Mouse (Mus musculus): ENCODE measurements at regions not wholly inside any gene's neighbourhood (a gene's known extent, or its start where the extent isn't known, plus 50 kb on each side); places are given as distances from the start of the nearest gene placed in this dataset.
"Not testable (repeated sequence)": the region's sequence is repeated elsewhere in the genome, so short reads cannot be mapped to it uniquely, and the experiment has no call there.

DNA sequence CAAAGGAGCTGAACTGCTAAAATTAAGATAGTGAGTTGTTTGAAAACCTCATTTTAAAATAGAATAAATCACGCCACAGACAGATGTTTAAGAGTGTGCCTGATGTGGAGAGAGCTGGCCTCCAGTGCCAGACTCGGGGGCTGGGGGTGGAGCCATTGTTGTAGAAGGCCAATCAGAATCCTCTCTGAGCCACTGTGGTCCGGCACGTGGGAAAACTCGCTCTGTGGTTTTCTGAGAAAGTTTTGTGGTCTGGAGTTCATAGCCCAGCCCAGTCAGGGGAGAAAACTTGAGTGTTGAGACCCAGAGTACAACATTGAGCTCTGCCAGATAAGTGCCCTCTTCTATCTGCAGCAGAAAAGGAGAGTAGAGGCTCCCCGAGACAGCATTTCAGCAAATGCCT is 463.7 kb upstream of the Sall1 start:
- Histone ChIP-seq H3K27ac (peak overlapping the region; percentile 30; the same call in 1 of the 2 replicates), H3K4me2 (peak overlapping the region; percentile 17; the same call in 1 of the 2 replicates), H3K4me3 (no peak overlapping the region), H3K9me3 (no peaks in the 10 kb centered on the region), H3K36me3 (no peaks in the 10 kb centered on the region), H3K27me3 (no peaks in the 10 kb centered on the region), H3K9ac (no peak overlapping the region), H3K4me1 (peaks cover 12% of the 10 kb centered on the region; the same call in 1 of the 2 replicates)
- 33% methylated on average over 6 of the region's 6 CpGs for WGBS
- ATAC-seq (ENCODE audit: insufficient number of reproducible peaks, insufficient read depth, low FRiP score, low TSS enrichment, low read depth), result 0 out of 2 replicates have a peak, but pooled peaks have one; percentile 64

DNA sequence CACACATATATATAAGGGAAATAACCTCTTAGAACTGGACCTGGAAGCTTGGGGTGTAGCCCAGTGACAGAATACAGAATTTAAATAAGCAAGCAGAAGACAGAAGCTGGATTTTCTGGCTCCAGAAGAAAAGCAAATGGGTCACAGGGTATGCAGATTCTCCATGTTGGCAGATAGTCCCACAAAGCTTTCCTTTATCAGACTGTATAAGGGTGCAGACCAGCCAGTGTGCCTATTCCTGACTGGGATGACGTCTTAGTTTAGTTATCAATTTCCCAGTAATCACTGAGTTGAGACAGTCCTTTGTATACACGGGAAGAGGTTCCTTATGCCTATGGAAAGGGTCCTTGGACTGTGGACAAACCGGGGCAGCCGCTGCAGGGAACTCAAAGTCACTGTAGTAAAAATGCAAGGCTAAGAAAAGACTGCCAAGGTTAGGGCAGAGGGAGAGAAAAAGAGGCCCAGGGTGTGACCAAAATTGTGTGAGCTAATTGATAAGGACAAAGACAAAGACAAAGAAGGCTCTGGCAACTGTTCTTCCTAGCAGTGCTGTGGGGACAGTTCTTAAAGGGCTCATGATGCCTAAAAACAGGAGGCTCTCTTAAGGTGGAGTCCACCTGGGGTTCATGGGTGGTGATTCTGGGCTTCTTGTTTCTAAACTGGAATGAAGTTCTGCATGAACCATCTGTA is 459.7 kb upstream of the Sall1 start:
- 70% methylated on average over 4 of the region's 4 CpGs for WGBS
- no peak overlapping the region for H3K9ac ChIP-seq
- H3K27me3 ChIP-seq, result peaks cover 16% of the 10 kb centered on the region

DNA sequence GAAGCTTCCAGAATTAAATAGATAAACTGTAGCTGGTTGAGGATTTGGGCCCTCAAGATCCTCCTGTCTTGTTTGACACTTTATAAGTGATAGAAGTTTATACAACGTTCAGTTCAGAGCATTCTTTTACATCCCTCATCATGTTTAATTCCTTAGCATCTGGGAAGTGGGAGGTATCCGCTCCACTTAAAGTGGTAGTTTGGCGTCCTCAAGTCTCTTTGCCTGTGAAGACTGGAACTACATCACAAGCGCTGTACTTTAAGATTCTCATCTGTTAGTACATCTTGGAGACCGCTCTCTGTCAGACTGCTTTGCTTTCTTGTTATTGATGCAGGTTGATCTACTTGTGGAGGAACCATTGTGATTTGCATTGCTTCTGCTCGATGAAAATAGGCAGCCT is 459.1 kb upstream of the Sall1 start:
- Histone ChIP-seq H3K9ac (no peak overlapping the region), H3K4me3 (no peak overlapping the region), H3K4me1 (peaks cover 14% of the 10 kb centered on the region), H3K4me2 (no peak overlapping the region), H3K27me3 (peaks cover 16% of the 10 kb centered on the region), H3K9me3 (no peaks in the 10 kb centered on the region), H3K27ac (no peak overlapping the region), H3K36me3 (no peaks in the 10 kb centered on the region)
- WGBS, result 90% methylated on average over 6 of the region's 6 CpGs
- no peak for ATAC-seq (ENCODE audit: insufficient number of reproducible peaks, insufficient read depth, low FRiP score, low TSS enrichment, low read depth)

More for the DNA sequence above, 459.7 kb upstream of the Sall1 start:
- no peak for ATAC-seq (ENCODE audit: insufficient number of reproducible peaks, insufficient read depth, low FRiP score, low TSS enrichment, low read depth)
- Histone ChIP-seq H3K9me3 (no peaks in the 10 kb centered on the region), H3K4me3 (no peak overlapping the region), H3K36me3 (no peaks in the 10 kb centered on the region), H3K4me1 (peaks cover 12% of the 10 kb centered on the region; the same call in 1 of the 2 replicates), H3K4me2 (no peak overlapping the region), H3K27ac (no peak overlapping the region)

DNA sequence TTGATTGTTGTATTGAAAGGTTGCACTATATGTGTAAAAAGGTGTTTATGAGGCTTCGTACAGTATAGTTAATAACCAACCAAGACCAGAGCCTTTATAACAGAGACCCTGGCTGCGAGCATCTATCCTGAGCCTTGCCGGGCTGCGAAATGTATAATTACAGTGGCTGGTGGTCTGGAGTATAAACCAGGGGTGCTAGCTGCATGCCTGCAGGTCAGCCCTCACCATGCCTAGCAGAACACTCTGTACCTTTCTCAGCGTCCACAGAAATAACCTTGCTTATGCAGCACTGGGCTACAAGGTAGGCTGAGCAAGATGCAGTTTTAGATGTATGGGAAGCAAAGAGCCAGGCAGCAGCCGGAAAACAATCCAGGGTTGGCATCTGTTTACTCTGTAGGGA is 457.8 kb upstream of the Sall1 start:
- WGBS, result 84% methylated on average over 6 of the region's 6 CpGs
- H3K9ac ChIP-seq, result no peak overlapping the region
- H3K9me3 ChIP-seq, result no peaks in the 10 kb centered on the region
- no peak for ATAC-seq (ENCODE audit: insufficient number of reproducible peaks, insufficient read depth, low FRiP score, low TSS enrichment, low read depth)
- no peak overlapping the region for H3K4me2 ChIP-seq
- H3K27me3 ChIP-seq, result peaks cover 16% of the 10 kb centered on the region
- H3K36me3 ChIP-seq, result no peaks in the 10 kb centered on the region
- no peak overlapping the region for H3K27ac ChIP-seq
- no peak overlapping the region for H3K4me3 ChIP-seq
- H3K4me1 ChIP-seq, result peaks cover 7% of the 10 kb centered on the region; the same call in 1 of the 2 replicates

DNA sequence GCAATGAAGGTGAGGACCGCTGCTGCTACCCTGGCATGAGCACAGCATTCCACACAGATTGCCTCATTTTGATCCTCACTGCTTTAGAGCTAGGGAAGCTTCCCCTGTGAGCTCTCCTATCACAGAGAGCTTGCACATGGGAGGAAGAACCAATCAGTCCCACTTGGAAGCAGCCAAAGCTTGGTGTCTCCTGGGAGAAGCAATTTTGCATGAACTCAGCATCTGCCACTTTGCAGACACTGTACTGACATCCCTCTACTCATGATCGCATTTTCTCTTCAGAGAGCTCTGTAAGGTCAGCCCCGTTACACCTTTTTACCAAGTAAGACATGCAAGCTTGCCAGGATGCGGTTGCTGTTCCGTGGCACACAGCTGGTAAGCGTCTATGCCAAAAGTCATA is 455.9 kb upstream of the Sall1 start:
- H3K4me1 ChIP-seq, result peaks cover 7% of the 10 kb centered on the region; the same call in 1 of the 2 replicates
- peaks cover 16% of the 10 kb centered on the region for H3K27me3 ChIP-seq
- no peak overlapping the region for H3K4me3 ChIP-seq
- H3K9ac ChIP-seq, result no peak overlapping the region
- no peaks in the 10 kb centered on the region for H3K36me3 ChIP-seq
- H3K27ac ChIP-seq, result no peak overlapping the region
- H3K4me2 ChIP-seq, result no peak overlapping the region
- WGBS, result 68% methylated on average over 6 of the region's 6 CpGs
- H3K9me3 ChIP-seq, result no peaks in the 10 kb centered on the region
- no peak for ATAC-seq (ENCODE audit: insufficient number of reproducible peaks, insufficient read depth, low FRiP score, low TSS enrichment, low read depth)

DNA sequence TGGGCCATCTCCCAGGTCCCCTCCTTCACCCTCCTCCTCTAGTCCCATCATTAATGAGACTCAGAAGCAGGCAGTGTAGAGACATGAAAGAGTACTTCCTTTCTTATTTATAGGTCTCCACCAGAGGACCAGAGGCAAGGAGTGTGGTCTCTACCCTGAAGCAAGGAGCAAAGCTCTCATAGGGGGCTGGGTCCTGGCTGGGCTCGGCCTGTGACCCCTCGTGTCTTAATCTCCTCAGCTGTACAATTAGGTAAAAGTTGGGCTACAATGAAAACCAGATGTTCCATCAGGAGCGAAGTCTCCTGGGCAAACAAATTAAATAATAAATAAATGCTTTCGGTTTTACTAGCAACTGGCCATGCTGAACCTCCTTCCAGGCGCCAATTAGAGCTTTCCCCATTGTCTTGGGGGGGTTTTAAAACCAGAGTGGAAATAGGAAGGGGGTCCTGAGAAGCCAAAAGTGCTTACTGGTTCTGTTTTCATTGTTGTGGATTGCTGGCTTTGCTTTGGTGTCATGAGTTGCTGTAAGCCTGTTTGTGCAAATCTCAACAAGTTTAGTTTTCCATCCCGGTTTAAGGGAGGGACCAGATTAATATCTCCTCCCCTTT is 454.2 kb upstream of the Sall1 start:
- H3K9ac ChIP-seq, result no peak overlapping the region
- no peaks in the 10 kb centered on the region for H3K36me3 ChIP-seq
- H3K9me3 ChIP-seq, result no peaks in the 10 kb centered on the region
- H3K27ac ChIP-seq, result no peak overlapping the region
- H3K4me3 ChIP-seq, result no peak overlapping the region
- no peak for ATAC-seq (ENCODE audit: insufficient number of reproducible peaks, insufficient read depth, low FRiP score, low TSS enrichment, low read depth)
- no peak overlapping the region for H3K4me2 ChIP-seq
- WGBS, result 22% methylated on average over 6 of the region's 6 CpGs
- H3K4me1 ChIP-seq, result peaks cover 7% of the 10 kb centered on the region; the same call in 1 of the 2 replicates
- H3K27me3 ChIP-seq, result peaks cover 16% of the 10 kb centered on the region

DNA sequence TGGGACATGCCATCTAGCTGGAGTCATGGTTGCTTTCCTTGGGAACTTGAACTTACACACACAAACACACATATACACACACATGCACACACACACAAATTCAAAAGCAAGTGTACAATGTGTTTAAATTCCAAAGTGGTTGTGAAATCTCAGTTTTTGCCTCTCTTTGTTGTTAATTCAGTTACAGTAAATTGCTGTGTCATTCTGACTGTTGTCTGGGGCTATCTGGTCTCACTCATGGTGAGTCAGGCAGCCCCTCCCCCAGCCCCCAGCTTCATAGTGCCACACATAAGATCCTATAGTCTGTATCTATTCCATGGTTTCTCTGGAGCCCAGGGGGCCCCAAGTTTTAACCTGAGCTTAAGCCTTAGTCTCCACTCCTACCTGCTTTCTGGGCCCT is 448.4 kb upstream of the Sall1 start:
- H3K36me3 ChIP-seq, result no peaks in the 10 kb centered on the region
- no peak overlapping the region for H3K9ac ChIP-seq
- H3K4me1 ChIP-seq, result no peaks in the 10 kb centered on the region
- H3K4me2 ChIP-seq, result no peak overlapping the region
- no peak overlapping the region for H3K4me3 ChIP-seq
- no peak overlapping the region for H3K27ac ChIP-seq
- H3K9me3 ChIP-seq, result no peaks in the 10 kb centered on the region
- H3K27me3 ChIP-seq, result no peaks in the 10 kb centered on the region; the same call in 1 of the 2 replicates
- no peak for ATAC-seq (ENCODE audit: insufficient number of reproducible peaks, insufficient read depth, low FRiP score, low TSS enrichment, low read depth)

DNA sequence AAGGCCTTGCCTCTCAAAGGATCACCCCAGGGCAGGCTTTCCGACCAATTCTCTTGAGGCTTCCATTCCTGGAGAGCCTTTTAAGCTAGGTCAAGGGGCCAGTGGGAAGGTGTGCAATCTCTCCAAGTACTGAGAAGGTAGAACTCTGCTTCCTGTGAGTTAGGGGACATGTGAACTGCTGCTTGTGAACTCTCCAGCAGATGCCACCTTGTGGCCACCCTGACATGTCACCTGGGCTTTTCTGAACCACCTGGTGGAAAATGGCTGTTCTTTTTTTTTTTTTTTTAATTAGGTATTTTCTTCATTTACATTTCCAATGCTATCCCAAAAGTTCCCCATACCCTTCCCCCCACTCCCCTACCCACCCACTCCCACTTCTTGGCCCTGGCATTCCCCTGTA is 438.5 kb upstream of the Sall1 start:
- H3K9me3 ChIP-seq; H3K9ac ChIP-seq; H3K4me3 ChIP-seq; H3K4me1 ChIP-seq; H3K27me3 ChIP-seq; H3K36me3 ChIP-seq; ATAC-seq (ENCODE audit: insufficient number of reproducible peaks, insufficient read depth, low FRiP score, low TSS enrichment, low read depth); H3K27ac ChIP-seq; H3K4me2 ChIP-seq: not testable (repeated sequence)
- 63% methylated on average over 1 of the region's 1 CpGs for WGBS

DNA sequence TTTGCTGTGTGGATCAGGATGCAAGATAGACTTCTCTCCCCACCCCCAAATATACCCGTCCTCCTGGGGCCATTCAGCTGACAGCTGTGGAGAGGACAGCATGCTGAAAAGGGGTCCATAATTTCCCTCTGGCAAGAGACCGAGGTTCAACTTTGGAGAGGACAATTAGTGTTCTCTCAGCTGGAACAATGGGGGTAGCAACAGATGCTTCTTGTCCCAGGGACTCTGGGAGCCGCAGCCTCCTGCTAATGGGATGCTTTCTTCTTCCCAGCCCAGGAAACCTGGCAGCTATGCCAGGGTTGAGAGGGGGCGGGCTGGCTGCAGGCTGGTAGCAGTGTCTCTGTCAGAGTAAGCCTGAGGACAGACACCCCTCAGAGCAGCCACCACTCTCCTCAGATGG is 433.0 kb upstream of the Sall1 start:
- H3K27me3 ChIP-seq, result no peaks in the 10 kb centered on the region; the same call in 1 of the 2 replicates
- H3K9ac ChIP-seq, result no peak overlapping the region
- H3K4me3 ChIP-seq, result no peak overlapping the region
- ATAC-seq (ENCODE audit: insufficient number of reproducible peaks, insufficient read depth, low FRiP score, low TSS enrichment, low read depth), result no peak
- no peak overlapping the region for H3K4me2 ChIP-seq
- no peaks in the 10 kb centered on the region for H3K9me3 ChIP-seq
- peaks cover 3% of the 10 kb centered on the region; the same call in 1 of the 2 replicates for H3K4me1 ChIP-seq
- H3K36me3 ChIP-seq, result no peaks in the 10 kb centered on the region
- 31% methylated on average over 4 of the region's 4 CpGs for WGBS
- no peak overlapping the region for H3K27ac ChIP-seq

DNA sequence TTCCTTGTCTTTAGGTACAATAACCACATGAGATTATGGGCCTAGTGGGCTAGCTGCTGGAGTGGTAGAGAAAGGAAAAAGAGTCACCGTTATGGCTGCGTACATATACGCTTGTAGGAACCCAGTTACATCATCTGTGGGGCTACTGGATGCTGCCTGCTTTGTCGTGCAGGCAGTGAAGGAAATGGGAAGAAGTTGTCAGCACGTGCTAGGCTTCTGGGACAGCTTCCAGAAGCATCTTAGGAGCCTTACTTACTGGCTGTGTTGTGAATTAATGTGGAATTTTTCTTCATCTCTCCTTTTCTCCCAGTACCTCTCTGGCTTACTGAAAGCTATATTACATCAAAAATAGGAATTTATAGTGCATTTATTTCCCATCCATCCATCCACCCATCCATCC is 427.2 kb upstream of the Sall1 start:
- no peak for ATAC-seq (ENCODE audit: insufficient number of reproducible peaks, insufficient read depth, low FRiP score, low TSS enrichment, low read depth)
- WGBS, result 92% methylated on average over 5 of the region's 5 CpGs

DNA sequence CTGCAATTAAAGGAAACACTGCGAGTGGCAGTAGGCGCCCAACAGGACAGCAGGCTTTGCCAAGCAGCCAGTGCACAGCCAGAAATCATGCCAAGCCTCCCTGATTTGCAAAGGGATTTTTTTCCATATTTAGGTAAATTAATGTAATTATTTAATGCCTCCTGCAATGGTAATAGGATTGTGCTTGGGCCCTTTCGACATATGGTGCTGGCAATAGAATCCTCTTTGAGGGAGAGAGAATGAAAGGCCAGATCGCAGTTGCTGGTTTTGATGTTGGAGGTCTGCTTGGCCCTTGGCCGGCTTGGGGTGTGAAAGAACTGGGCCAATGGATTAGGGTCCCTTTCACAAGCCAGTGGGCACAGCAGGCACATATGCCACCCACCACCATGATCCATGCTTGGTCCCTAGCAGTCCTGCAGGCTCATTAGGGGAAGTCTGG is 424.8 kb upstream of the Sall1 start:
- Histone ChIP-seq H3K4me2 (no peak overlapping the region), H3K27me3 (0 out of 2 replicates have a peak, but pooled peaks cover 4% of the 10 kb centered on the region), H3K9ac (no peak overlapping the region), H3K9me3 (no peaks in the 10 kb centered on the region), H3K4me1 (no peaks in the 10 kb centered on the region), H3K27ac (no peak overlapping the region), H3K4me3 (no peak overlapping the region), H3K36me3 (no peaks in the 10 kb centered on the region)
- ATAC-seq (ENCODE audit: insufficient number of reproducible peaks, insufficient read depth, low FRiP score, low TSS enrichment, low read depth), result no peak
- WGBS, result 83% methylated on average over 5 of the region's 5 CpGs

More for the DNA sequence above, 427.2 kb upstream of the Sall1 start:
- no peaks in the 10 kb centered on the region for H3K4me1 ChIP-seq
- H3K4me3 ChIP-seq, result no peak overlapping the region
- H3K4me2 ChIP-seq, result no peak overlapping the region
- no peak overlapping the region for H3K27ac ChIP-seq
- no peaks in the 10 kb centered on the region; the same call in 1 of the 2 replicates for H3K27me3 ChIP-seq
- H3K36me3 ChIP-seq, result no peaks in the 10 kb centered on the region
- H3K9me3 ChIP-seq, result no peaks in the 10 kb centered on the region
- no peak overlapping the region for H3K9ac ChIP-seq

DNA sequence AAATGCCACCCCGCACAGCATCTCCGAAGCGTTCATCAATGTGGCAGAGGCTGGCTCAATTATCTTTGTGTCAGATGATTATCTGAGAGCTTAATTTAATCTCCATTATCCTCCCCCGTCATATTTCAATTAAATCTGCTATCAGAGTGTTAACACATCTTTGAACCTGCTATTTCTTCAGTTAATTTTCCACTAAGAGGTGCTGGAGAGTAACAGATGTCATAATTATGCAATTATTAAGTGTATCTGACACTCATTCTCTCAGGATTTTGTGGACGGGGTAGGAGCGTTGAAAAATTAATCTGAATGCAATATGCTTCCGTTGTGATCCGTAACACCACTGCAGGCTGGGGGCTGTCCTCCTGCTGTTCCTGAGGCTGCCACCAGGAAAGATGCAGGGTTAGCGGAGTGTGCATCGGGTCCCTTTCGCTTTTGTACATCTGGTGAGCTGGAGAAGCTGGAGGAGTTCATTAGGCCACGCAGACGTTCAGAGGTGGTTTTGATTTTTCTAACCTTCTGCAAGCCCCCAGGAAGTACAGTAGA is 421.3 kb upstream of the Sall1 start:
- no peaks in the 10 kb centered on the region for H3K9me3 ChIP-seq
- no peak overlapping the region for H3K9ac ChIP-seq
- H3K36me3 ChIP-seq, result no peaks in the 10 kb centered on the region
- no peak for ATAC-seq (ENCODE audit: insufficient number of reproducible peaks, insufficient read depth, low FRiP score, low TSS enrichment, low read depth)
- H3K27me3 ChIP-seq, result peaks cover 4% of the 10 kb centered on the region; the same call in 1 of the 2 replicates
- no peak overlapping the region for H3K4me3 ChIP-seq
- H3K4me1 ChIP-seq, result peaks cover 3% of the 10 kb centered on the region; the same call in 1 of the 2 replicates
- H3K4me2 ChIP-seq, result no peak overlapping the region
- no peak overlapping the region for H3K27ac ChIP-seq
- 78% methylated on average over 13 of the region's 13 CpGs for WGBS
